Comparison of ENCODE assay signal across 8 mouse cellular contexts in the genomic region with DNA sequence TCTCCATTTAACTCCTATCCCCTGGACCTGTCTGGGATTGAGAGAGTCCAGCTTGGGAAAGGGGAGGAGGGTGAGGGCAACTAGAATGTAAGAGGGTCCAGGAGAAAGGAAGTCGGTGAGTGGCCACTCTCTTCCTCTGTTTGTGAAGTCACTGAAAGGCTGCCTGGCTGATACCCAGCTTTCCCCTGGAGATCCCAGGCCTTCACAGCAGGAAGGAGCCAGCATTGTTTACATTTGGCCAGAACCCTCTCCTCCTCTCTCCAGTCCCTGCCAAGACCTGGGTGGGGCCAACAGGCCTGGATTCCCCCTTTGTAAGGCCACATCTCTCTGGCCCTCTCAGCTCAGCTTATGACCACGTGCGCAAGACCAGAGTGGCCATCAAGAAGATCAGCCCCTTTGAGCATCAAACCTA. TPM values are rescaled to one million over a fixed set of nuclear protein-coding genes. Genes with fewer than 3 reads are reported as not detected.
DNase-seq lines count a peak whose midpoint lies in the region; ATAC-seq and TF ChIP-seq lines count a peak whose summit lies in the region.

No protein-coding gene starts in this region.

- no peak for ATAC-seq in G1E (ENCODE audit: extremely low read depth, insufficient number of reproducible peaks, low FRiP score, poor library complexity, severe bottlenecking)
- peak; percentile 9; the same call in 1 of the 2 replicates for ATAC-seq in midbrain, embryonic 14.5 days (ENCODE audit: low FRiP score, low TSS enrichment)

- TF ChIP-seq CTCF in G1E (IDR thresholded peaks at IDR 0.05; ENCODE audit: low read depth, low read length) = no peak
- TF ChIP-seq CTCF in bone marrow macrophage, adult 2 months (IDR thresholded peaks at IDR 0.05; ENCODE audit: low read depth, low read length) = no peak

- peak overlapping the region; percentile 97; the same call in 1 of the 2 replicates for H3K4me3 ChIP-seq in G1E (ENCODE audit: low read depth, low read length)
- peak overlapping the region; percentile 98 for H3K4me3 ChIP-seq in bone marrow macrophage, adult 2 months (ENCODE audit: insufficient read depth, low read length)
- peak overlapping the region; percentile 91 for H3K4me3 ChIP-seq in forebrain, embryonic 10.5 days
- H3K4me3 ChIP-seq in midbrain, embryonic 14.5 days (replicated peaks; ENCODE audit: low read depth, low read length) = peak overlapping the region; percentile 61

- peak overlapping the region; percentile 88 for H3K4me2 ChIP-seq in midbrain, embryonic 14.5 days (ENCODE audit: low read length)

- 16% methylated on average over 3 of the region's 3 CpGs for WGBS in forebrain, embryonic 10.5 days
- WGBS in midbrain, embryonic 14.5 days = 16% methylated on average over 3 of the region's 3 CpGs

- peak overlapping the region; percentile 70 for H3K9ac ChIP-seq in midbrain, embryonic 14.5 days (replicated peaks; ENCODE audit: low read length)

- H3K9me3 ChIP-seq in G1E (replicated peaks) = no peaks in the 10 kb centered on the region
- no peaks in the 10 kb centered on the region for H3K9me3 ChIP-seq in forebrain, embryonic 10.5 days
- H3K9me3 ChIP-seq in midbrain, embryonic 14.5 days (ENCODE audit: control insufficient read depth, low read length) = no peaks in the 10 kb centered on the region

- H3K27ac ChIP-seq in bone marrow macrophage, adult 2 months (ENCODE audit: insufficient read depth, low read depth, low read length) = peak overlapping the region; percentile 64
- peak overlapping the region; percentile 96 for H3K27ac ChIP-seq in forebrain, embryonic 10.5 days
- peak overlapping the region; percentile 87 for H3K27ac ChIP-seq in midbrain, embryonic 14.5 days (replicated peaks; ENCODE audit: low read depth, low read length)

- TF ChIP-seq POLR2A in bone marrow macrophage, adult 2 months (IDR thresholded peaks at IDR 0.05; ENCODE audit: borderline replicate concordance, low read depth, low read length) = no peak

- H3K36me3 ChIP-seq in G1E (replicated peaks) = peaks cover 46% of the 10 kb centered on the region
- H3K36me3 ChIP-seq in forebrain, embryonic 10.5 days (replicated peaks) = peaks cover 46% of the 10 kb centered on the region
- peaks cover 33% of the 10 kb centered on the region for H3K36me3 ChIP-seq in midbrain, embryonic 14.5 days (ENCODE audit: control insufficient read depth, insufficient read depth, low read length)

- H3K27me3 ChIP-seq in G1E (ENCODE audit: insufficient read depth, low read length) = 0 out of 2 replicates have a peak, but pooled peaks cover 2% of the 10 kb centered on the region
- no peaks in the 10 kb centered on the region for H3K27me3 ChIP-seq in forebrain, embryonic 10.5 days (ENCODE audit: poor library complexity, severe bottlenecking)
- no peaks in the 10 kb centered on the region for H3K27me3 ChIP-seq in midbrain, embryonic 14.5 days (ENCODE audit: control insufficient read depth, insufficient read depth, low read length)

- DNase-seq in G1E (ENCODE audit: low spot score) = no peak
- no peak for DNase-seq in forebrain, embryonic 10.5 days (ENCODE audit: extremely low spot score, low spot score)
- DNase-seq in heart, postnatal 14 days = peak; percentile 80 to 82
- peak; percentile 76 to 84 for DNase-seq in kidney, postnatal 4 days
- DNase-seq in midbrain, embryonic 14.5 days = peak; percentile 61
- no peak for DNase-seq in B cell, adult 2 months
- no peak for DNase-seq in thymus, postnatal 4 days

- intact Hi-C loops in heart, postnatal 14 days (cut with DNase I) = loop anchor here (2.0 kb wide), 1 partner anchor 14 kb away; no protein-coding TSS in a partner anchor

- peaks cover 40% of the 10 kb centered on the region for H3K4me1 ChIP-seq in G1E (ENCODE audit: insufficient read depth, low read depth, low read length)
- peaks cover 27% of the 10 kb centered on the region for H3K4me1 ChIP-seq in bone marrow macrophage, adult 2 months (ENCODE audit: control insufficient read depth, insufficient read depth, low read length)
- peaks cover 41% of the 10 kb centered on the region for H3K4me1 ChIP-seq in forebrain, embryonic 10.5 days
- H3K4me1 ChIP-seq in midbrain, embryonic 14.5 days (ENCODE audit: control insufficient read depth, insufficient read depth, low read length) = peaks cover 15% of the 10 kb centered on the region

RNA-seq across cellular contexts. Expression of gene Mapk3, which starts 1.0 kb away (rescaled TPM):
- total RNA-seq in G1E (2014; fragmentation: Nextera tagmentation) = 66.4 and 91.6 TPM in 2 replicates
- 18.2 and 18.4 TPM in 2 replicates for total RNA-seq in G1E (2017)
- polyA plus RNA-seq in G1E (2012) = 65.1 and 68.8 TPM in 2 replicates
- 331 and 390 TPM in 2 replicates for polyA plus RNA-seq in bone marrow macrophage, adult 2 months (2012; ENCODE audit: insufficient read depth, insufficient read length, missing spikeins)
- polyA plus RNA-seq in forebrain, embryonic 10.5 days (2016; fragmentation: Nextera tagmentation; extraction: Ambion mirVana) = 54.4 and 55.7 TPM in 2 replicates
- 10 to 100 TPM; 69.8 to 77.4 TPM for total RNA-seq in heart, postnatal 14 days (2021)
- 78.4 and 110 TPM in 2 replicates for polyA plus RNA-seq in midbrain, embryonic 14.5 days (2014; fragmentation: Nextera tagmentation; extraction: Ambion mirVana)

RNA-seq across cellular contexts. Expression of gene Gdpd3, which starts 5.7 kb away (rescaled TPM):
- total RNA-seq in G1E (2014; fragmentation: Nextera tagmentation) = 28.9 and 29.9 TPM in 2 replicates
- 15.4 and 17.9 TPM in 2 replicates for total RNA-seq in G1E (2017)
- polyA plus RNA-seq in G1E (2012) = 4.9 and 6.1 TPM in 2 replicates
- polyA plus RNA-seq in bone marrow macrophage, adult 2 months (2012; ENCODE audit: insufficient read depth, insufficient read length, missing spikeins) = 20.8 and 27.0 TPM in 2 replicates
- polyA plus RNA-seq in forebrain, embryonic 10.5 days (2016; fragmentation: Nextera tagmentation; extraction: Ambion mirVana) = 0.77 and 0.98 TPM in 2 replicates
- 1 to 10 TPM; 3.1 to 3.8 TPM for total RNA-seq in heart, postnatal 14 days (2021)
- 2.0 and 3.4 TPM in 2 replicates for polyA plus RNA-seq in midbrain, embryonic 14.5 days (2014; fragmentation: Nextera tagmentation; extraction: Ambion mirVana)

RNA-seq across cellular contexts. Expression of gene Ypel3, which starts 16.4 kb away (rescaled TPM):
- total RNA-seq in G1E (2014; fragmentation: Nextera tagmentation) (41.6 and 86.7 TPM in 2 replicates), G1E (2017) (20.2 and 23.1 TPM in 2 replicates)
- 78.1 and 78.3 TPM in 2 replicates for polyA plus RNA-seq in G1E (2012)
- polyA plus RNA-seq in bone marrow macrophage, adult 2 months (2012; ENCODE audit: insufficient read depth, insufficient read length, missing spikeins) = 392 and 412 TPM in 2 replicates
- polyA plus RNA-seq in forebrain, embryonic 10.5 days (2016; fragmentation: Nextera tagmentation; extraction: Ambion mirVana) = 28.9 and 35.0 TPM in 2 replicates
- 10 to 100 TPM; 62.9 to 77.1 TPM for total RNA-seq in heart, postnatal 14 days (2021)
- 218 and 255 TPM in 2 replicates for polyA plus RNA-seq in midbrain, embryonic 14.5 days (2014; fragmentation: Nextera tagmentation; extraction: Ambion mirVana)

RNA-seq across cellular contexts. Expression of gene Tbx6, which starts 20.9 kb away (rescaled TPM):
- total RNA-seq in G1E (2014; fragmentation: Nextera tagmentation) (2.5 and 8.4 TPM in 2 replicates), G1E (2017) (0.11 and 0.29 TPM in 2 replicates)
- polyA plus RNA-seq in G1E (2012) = 0.85 and 1.1 TPM in 2 replicates
- 1.9 and 2.8 TPM in 2 replicates for polyA plus RNA-seq in bone marrow macrophage, adult 2 months (2012; ENCODE audit: insufficient read depth, insufficient read length, missing spikeins)
- 0.32 and 0.61 TPM in 2 replicates for polyA plus RNA-seq in forebrain, embryonic 10.5 days (2016; fragmentation: Nextera tagmentation; extraction: Ambion mirVana)
- total RNA-seq in heart, postnatal 14 days (2021) = under 1 TPM; 0.44 to 0.62 TPM
- 0.22 and 0.24 TPM in 2 replicates for polyA plus RNA-seq in midbrain, embryonic 14.5 days (2014; fragmentation: Nextera tagmentation; extraction: Ambion mirVana)

RNA-seq across cellular contexts. Expression of gene Ppp4c, which starts 31.9 kb away (rescaled TPM):
- total RNA-seq in G1E (2014; fragmentation: Nextera tagmentation) = 126 and 176 TPM in 2 replicates
- total RNA-seq in G1E (2017) = 186 and 199 TPM in 2 replicates
- 169 and 192 TPM in 2 replicates for polyA plus RNA-seq in G1E (2012)
- polyA plus RNA-seq in bone marrow macrophage, adult 2 months (2012; ENCODE audit: insufficient read depth, insufficient read length, missing spikeins) = 153 and 164 TPM in 2 replicates
- 413 and 423 TPM in 2 replicates for polyA plus RNA-seq in forebrain, embryonic 10.5 days (2016; fragmentation: Nextera tagmentation; extraction: Ambion mirVana)
- total RNA-seq in heart, postnatal 14 days (2021) = 10 to 100 TPM; 38.8 to 49.6 TPM
- polyA plus RNA-seq in midbrain, embryonic 14.5 days (2014; fragmentation: Nextera tagmentation; extraction: Ambion mirVana) = 210 and 212 TPM in 2 replicates

Comparison
In these comparisons a context has a peak if more than half of its experiments do, and no peak if none do; other contexts are left out.
1. DNase-seq: peak in heart, postnatal 14 days (2 of 2), kidney, postnatal 4 days (2 of 2) and midbrain, embryonic 14.5 days (single experiment); none in G1E (single experiment), forebrain, embryonic 10.5 days (single experiment), B cell, adult 2 months (0 of 2) and thymus, postnatal 4 days (single experiment).
2. Peak in every context shown above with its lines, with median percentiles within 50 percentile points of each other: H3K4me3 ChIP-seq and H3K27ac ChIP-seq.